Mouse (Mus musculus) limb, embryonic 13.5 days (tissue): ENCODE measurements around the gene Tulp3. TPM values are rescaled to one million over a fixed set of nuclear protein-coding genes. Genes with fewer than 3 reads are reported as not detected.
"Not testable (repeated sequence)": the region's sequence is repeated elsewhere in the genome, so short reads cannot be mapped to it uniquely, and the experiment has no call there.

ENCODE experiments used
- ATAC-seq: fragments of 200-750 bp; cut with Nextera tagmentation; 2 replicates; pipeline ENCODE4 v1.8.0; 2017; ENCODE audit warnings: low read depth, moderate number of reproducible peaks, moderate TSS enrichment; ENCODE audit not compliant: low FRiP score
- H3K27ac ChIP-seq: fragments of 300-500 bp; sonication (generic); 2 replicates; pipeline ENCODE4 v1.5.1; 2015; ENCODE audit warnings: inconsistent platforms, mild to moderate bottlenecking, moderate library complexity
- H3K27me3 ChIP-seq: fragments of 300-500 bp; sonication (generic); 2 replicates; pipeline ENCODE4 v1.6.1; 2015; ENCODE audit warnings: mild to moderate bottlenecking, inconsistent platforms
- H3K36me3 ChIP-seq: fragments of 300-500 bp; sonication (generic); 2 replicates; pipeline ENCODE4 v1.6.1; 2015; ENCODE audit warnings: inconsistent platforms, mild to moderate bottlenecking, moderate library complexity
- H3K4me1 ChIP-seq: fragments of 300-500 bp; sonication (generic); 2 replicates; pipeline ENCODE4 v1.6.1; 2015; ENCODE audit warnings: inconsistent platforms
- H3K4me2 ChIP-seq: fragments of 300-500 bp; sonication (generic); replicated peaks from 2 replicates; pipeline ENCODE4 v1.6.1; 2015; ENCODE audit warnings: inconsistent platforms, mild to moderate bottlenecking, moderate library complexity
- H3K4me3 ChIP-seq: fragments of 300-500 bp; sonication (generic); 2 replicates; pipeline ENCODE4 v1.5.1; 2015; ENCODE audit warnings: moderate library complexity, mild to moderate bottlenecking, inconsistent platforms
- H3K9ac ChIP-seq: fragments of 300-500 bp; sonication (generic); 2 replicates; pipeline ENCODE4 v1.6.1; 2015; ENCODE audit warnings: mild to moderate bottlenecking, inconsistent platforms
- H3K9me3 ChIP-seq: fragments of 300-500 bp; sonication (generic); 2 replicates; pipeline ENCODE4 v1.6.1; 2016; ENCODE audit warnings: inconsistent platforms
- WGBS: fragments of 180-500 bp; shearing (Covaris S2); methylation state at CpG from one replicate; pipeline ENCODE4 v1.1.7; 2015; 5-methylcytosine and 5-hydroxymethylcytosine counted together
- polyA plus RNA-seq: library from polyadenylated mRNA; unstranded; fragments of >200 nt; fragmentation: Nextera tagmentation; extraction: Ambion mirVana; gene quantifications from 2 replicates; pipeline ENCODE4 v1.2.1, GENCODE M21; 2015

Gene Tulp3
- polyA plus RNA-seq, 1 experiment from 2014 or later = 24.0 TPM

- H3K27ac ChIP-seq = no peak overlapping the region
- H3K4me3 ChIP-seq = no peak overlapping the region
- no peak overlapping the region for H3K9ac ChIP-seq
- no peak overlapping the region for H3K4me2 ChIP-seq
- WGBS = 82% methylated on average over 4 of the region's 4 CpGs
- H3K27me3 ChIP-seq = peaks cover 25% of the 10 kb centered on the region
- peaks cover 10% of the 10 kb centered on the region; the same call in 1 of the 2 replicates for H3K4me1 ChIP-seq
- no peak for ATAC-seq
- peaks cover 5% of the 10 kb centered on the region; the same call in 1 of the 2 replicates for H3K9me3 ChIP-seq
- no peaks in the 10 kb centered on the region for H3K36me3 ChIP-seq
These were observed 50.9 kb downstream of the Tulp3 start for GRCm38 (mm10) chr6:128304801-128305200.

GRCm38 (mm10) chr6:128302640-128303039 is 53.0 kb downstream of the Tulp3 start:
- H3K4me2 ChIP-seq = not testable (repeated sequence)
- WGBS = 73% methylated on average over 3 of the region's 3 CpGs

GRCm38 (mm10) chr6:128301891-128302290 is 53.8 kb downstream of the Tulp3 start:
- no peak overlapping the region for H3K27ac ChIP-seq
- peaks cover 22% of the 10 kb centered on the region for H3K4me1 ChIP-seq
- H3K36me3 ChIP-seq = no peaks in the 10 kb centered on the region
- no peak overlapping the region for H3K9ac ChIP-seq
- 86% methylated on average over 3 of the region's 3 CpGs for WGBS
- peaks cover 5% of the 10 kb centered on the region; the same call in 1 of the 2 replicates for H3K9me3 ChIP-seq
- H3K27me3 ChIP-seq = peaks cover 52% of the 10 kb centered on the region
- no peak overlapping the region for H3K4me3 ChIP-seq
- H3K4me2 ChIP-seq = no peak overlapping the region
- ATAC-seq = no peak

More at GRCm38 (mm10) chr6:128302640-128303039, 53.0 kb downstream of the Tulp3 start:
- not testable (repeated sequence) for H3K27ac ChIP-seq, ATAC-seq, H3K9me3 ChIP-seq, H3K9ac ChIP-seq, H3K4me3 ChIP-seq, H3K36me3 ChIP-seq
- H3K27me3 ChIP-seq = peaks cover 46% of the 10 kb centered on the region
- peaks cover 18% of the 10 kb centered on the region for H3K4me1 ChIP-seq

- no peak overlapping the region for H3K27ac ChIP-seq
- H3K9ac ChIP-seq = 0 out of 2 replicates have a peak overlapping the region, but pooled peaks have one; percentile 73
- H3K27me3 ChIP-seq = peaks cover 54% of the 10 kb centered on the region
- ATAC-seq = no peak
- H3K4me2 ChIP-seq = peak overlapping the region; percentile 98
- H3K9me3 ChIP-seq = peaks cover 5% of the 10 kb centered on the region; the same call in 1 of the 2 replicates
- H3K36me3 ChIP-seq = no peaks in the 10 kb centered on the region
- WGBS = 45% methylated on average over 11 of the region's 11 CpGs
- peaks cover 26% of the 10 kb centered on the region for H3K4me1 ChIP-seq
- peak overlapping the region; percentile 70 for H3K4me3 ChIP-seq
These were observed 54.2 kb downstream of the Tulp3 start for GRCm38 (mm10) chr6:128301458-128301857.

GRCm38 (mm10) chr6:128300134-128301001 is 55.3 kb downstream of the Tulp3 start, which contains the start of gene Tead4:
Tead4 (minus strand) TSS chr6:128300823.
- H3K4me2 ChIP-seq = peak within 1 kb of the TSS; percentile 98
- H3K27ac ChIP-seq = no peak within 1 kb of the TSS
- H3K9me3 ChIP-seq = peaks cover 5% of the 10 kb centered on the region; the same call in 1 of the 2 replicates
- H3K9ac ChIP-seq = peak within 1 kb of the TSS; percentile 73
- H3K4me3 ChIP-seq = peak within 1 kb of the TSS; percentile 70
- under 1% methylated on average over 77 of the region's 81 CpGs for WGBS
- no peaks in the 10 kb centered on the region for H3K36me3 ChIP-seq
- H3K27me3 ChIP-seq = peaks cover 54% of the 10 kb centered on the region
- peaks cover 35% of the 10 kb centered on the region for H3K4me1 ChIP-seq
- ATAC-seq = peak; percentile 80

GRCm38 (mm10) chr6:128299292-128300133 is 56.1 kb downstream of the Tulp3 start:
- no peak for ATAC-seq
- Histone ChIP-seq H3K4me1 (peaks cover 35% of the 10 kb centered on the region), H3K27me3 (peaks cover 54% of the 10 kb centered on the region), H3K27ac (no peak overlapping the region), H3K4me3 (peak overlapping the region; percentile 70), H3K36me3 (no peaks in the 10 kb centered on the region), H3K4me2 (peak overlapping the region; percentile 98), H3K9me3 (peaks cover 5% of the 10 kb centered on the region; the same call in 1 of the 2 replicates), H3K9ac (peak overlapping the region; percentile 73)
- WGBS = under 1% methylated on average over 25 of the region's 25 CpGs

GRCm38 (mm10) chr6:128298246-128298645 is 57.4 kb downstream of the Tulp3 start:
- Histone ChIP-seq H3K27ac (no peak overlapping the region), H3K36me3 (no peaks in the 10 kb centered on the region), H3K9me3 (peaks cover 5% of the 10 kb centered on the region; the same call in 1 of the 2 replicates), H3K4me3 (no peak overlapping the region), H3K9ac (no peak overlapping the region), H3K4me2 (peak overlapping the region; percentile 98), H3K4me1 (peaks cover 35% of the 10 kb centered on the region), H3K27me3 (peaks cover 54% of the 10 kb centered on the region)
- 46% methylated on average over 7 of the region's 7 CpGs for WGBS
- ATAC-seq = no peak

- Histone ChIP-seq H3K4me1 (peaks cover 35% of the 10 kb centered on the region), H3K4me2 (peak overlapping the region; percentile 36), H3K9me3 (no peaks in the 10 kb centered on the region), H3K27me3 (peaks cover 48% of the 10 kb centered on the region), H3K4me3 (no peak overlapping the region), H3K36me3 (no peaks in the 10 kb centered on the region), H3K9ac (peak overlapping the region; percentile 14; the same call in 1 of the 2 replicates), H3K27ac (0 out of 2 replicates have a peak overlapping the region, but pooled peaks have one; percentile 10)
- WGBS = 19% methylated on average over 11 of the region's 11 CpGs
- no peak for ATAC-seq
These were observed 58.8 kb downstream of the Tulp3 start for GRCm38 (mm10) chr6:128296750-128297393.

GRCm38 (mm10) chr6:128295876-128296749 is 59.5 kb downstream of the Tulp3 start:
- Histone ChIP-seq H3K9ac (peak overlapping the region; percentile 14; the same call in 1 of the 2 replicates), H3K27ac (0 out of 2 replicates have a peak overlapping the region, but pooled peaks have one; percentile 10), H3K4me3 (no peak overlapping the region), H3K27me3 (peaks cover 40% of the 10 kb centered on the region), H3K4me2 (peak overlapping the region; percentile 36), H3K9me3 (no peaks in the 10 kb centered on the region), H3K4me1 (peaks cover 31% of the 10 kb centered on the region), H3K36me3 (no peaks in the 10 kb centered on the region)
- 26% methylated on average over 6 of the region's 6 CpGs for WGBS
- peak; percentile 31; the same call in 1 of the 2 replicates for ATAC-seq

- H3K4me1 ChIP-seq = peaks cover 12% of the 10 kb centered on the region
- H3K36me3 ChIP-seq = no peaks in the 10 kb centered on the region
- 72% methylated on average over 5 of the region's 5 CpGs for WGBS
- H3K4me3 ChIP-seq = no peak overlapping the region
- H3K27me3 ChIP-seq = no peaks in the 10 kb centered on the region
- no peak overlapping the region for H3K27ac ChIP-seq
- H3K9ac ChIP-seq = no peak overlapping the region
- no peak for ATAC-seq
- no peaks in the 10 kb centered on the region for H3K9me3 ChIP-seq
- H3K4me2 ChIP-seq = no peak overlapping the region
These were observed 64.4 kb downstream of the Tulp3 start for GRCm38 (mm10) chr6:128291284-128291683.
